Mouse (Mus musculus) liver, adult 2 months (tissue): ENCODE measurements around the gene Gm20388.

Source experiments
- CTCF ChIP-seq: fragments of 200-500 bp; IDR thresholded peaks from 2 replicates; pipeline ENCODE4 v1.5.1; 2011; ENCODE audit warnings: low read depth, low read length, control low read depth
- POLR2A ChIP-seq: fragments of 200-500 bp; IDR thresholded peaks from 2 replicates; pipeline ENCODE4 v1.6.1; 2011; ENCODE audit warnings: low read length, control low read depth; ENCODE audit not compliant: insufficient read depth; ENCODE audit errors: extremely low read depth

GRCm38 (mm10) chr8:121180474-121181284 is 1270.0 kb downstream of the Gm20388 start:
- TF ChIP-seq POLR2A (no peak), CTCF (no peak)
